Mouse (Mus musculus) CH12.LX (cell line): ENCODE results near the gene Rnase11. TPM values are rescaled to one million over a fixed set of nuclear protein-coding genes. Genes with fewer than 3 reads are reported as not detected.
A peak's percentile ranks its signal among the peaks of the same experiment; 100 is the strongest.

ENCODE experiments used
- DNase-seq: peaks from one replicate; pipeline ENCODE4 v3.0.0-alpha.2; 2013; ENCODE audit errors: extremely low read depth
- H3K27ac ChIP-seq: 2 replicates; pipeline ENCODE4 v1.5.1; 2012; ENCODE audit warnings: low read depth, mild to moderate bottlenecking, control low read depth, moderate library complexity; ENCODE audit not compliant: insufficient read depth
- H3K27me3 ChIP-seq: replicated peaks from 2 replicates; pipeline ENCODE3; 2012; ENCODE audit warnings: inconsistent platforms
- H3K36me3 ChIP-seq, 2 experiments: replicated peaks in 1 of 2; 2 replicates each; pipeline versions ENCODE3 to v1.6.1; 2012; ENCODE audit warnings: inconsistent platforms in 1 of 2, low read length in 1 of 2, mild to moderate bottlenecking in 1 of 2, mixed read lengths in 1 of 2, moderate library complexity in 1 of 2; ENCODE audit not compliant: control insufficient read depth in 1 of 2, insufficient read depth in 1 of 2
- H3K4me1 ChIP-seq, 2 experiments: 2 replicates each; pipeline ENCODE4 v1.6.1; 2012; ENCODE audit warnings: inconsistent platforms in 1 of 2, moderate library complexity in 1 of 2; ENCODE audit not compliant: insufficient read depth in 2 of 2, control insufficient read depth in 1 of 2
- H3K4me2 ChIP-seq: 2 replicates; pipeline ENCODE4 v1.6.1; 2012; ENCODE audit warnings: low read depth, mild to moderate bottlenecking, control low read depth; ENCODE audit not compliant: poor library complexity, insufficient read depth, severe bottlenecking
- H3K4me3 ChIP-seq, 3 experiments: fragments of 150-350 bp in 1 of 3; sonication (generic) in 1 of 3; replicated peaks in 1 of 3; 2 replicates each; pipeline versions ENCODE3 to v1.5.1; 2011 to 2012; ENCODE audit warnings: low read depth in 2 of 3, low read length in 2 of 3, mild to moderate bottlenecking in 2 of 3, moderate library complexity in 2 of 3, control low read depth in 1 of 3, improper control_type of control experiment in 1 of 3, inconsistent platforms in 1 of 3, mixed read lengths in 1 of 3; ENCODE audit not compliant: poor library complexity in 1 of 3
- H3K79me2 ChIP-seq: replicated peaks from 2 replicates; pipeline ENCODE4 v1.6.1; 2012; ENCODE audit warnings: mild to moderate bottlenecking, moderate library complexity; ENCODE audit not compliant: control insufficient read depth, poor library complexity, insufficient read depth, severe bottlenecking; ENCODE audit errors: extremely low read depth
- H3K9ac ChIP-seq: 2 replicates; pipeline ENCODE4 v1.6.1; 2012; ENCODE audit warnings: low read depth, mild to moderate bottlenecking, control low read depth, moderate library complexity; ENCODE audit not compliant: insufficient read depth
- H3K9me3 ChIP-seq: replicated peaks from 2 replicates; pipeline ENCODE3; 2012; ENCODE audit warnings: low read length, inconsistent platforms, mixed read lengths
- BHLHE40 ChIP-seq: IDR thresholded peaks from 2 replicates; pipeline ENCODE4 v1.6.1; 2011; ENCODE audit warnings: mild to moderate bottlenecking, low read depth, low read length, improper control_type of control experiment
- CHD1 ChIP-seq: IDR thresholded peaks from 2 replicates; pipeline ENCODE4 v1.6.1; 2012; ENCODE audit warnings: low read depth, low read length, improper control_type of control experiment, inconsistent platforms
- CHD2 ChIP-seq: IDR thresholded peaks from 2 replicates; pipeline ENCODE4 v1.6.1; 2011; ENCODE audit warnings: low read length, improper control_type of control experiment
- E2F4 ChIP-seq: IDR thresholded peaks from 2 replicates; pipeline ENCODE4 v1.6.1; 2011; ENCODE audit warnings: low read depth, low read length, improper control_type of control experiment; ENCODE audit not compliant: insufficient replicate concordance
- ELF1 ChIP-seq: IDR thresholded peaks from 2 replicates; pipeline ENCODE4 v1.6.1; 2014; ENCODE audit warnings: low read depth, mild to moderate bottlenecking, inconsistent platforms, low read length, improper control_type of control experiment
- EP300 ChIP-seq: IDR thresholded peaks from 2 replicates; pipeline ENCODE4 v1.6.1; 2011; ENCODE audit warnings: low read length, improper control_type of control experiment
- ETS1 ChIP-seq: conservative IDR thresholded peaks from 2 replicates; pipeline ENCODE4 v1.6.1; 2012; ENCODE audit warnings: low read depth, mild to moderate bottlenecking, inconsistent platforms, low read length, improper control_type of control experiment, moderate library complexity
- IRF4 ChIP-seq: IDR thresholded peaks from 2 replicates; pipeline ENCODE4 v1.6.1; 2014; ENCODE audit warnings: low read depth, mild to moderate bottlenecking, inconsistent platforms, low read length, improper control_type of control experiment
- JUND ChIP-seq: conservative IDR thresholded peaks from 2 replicates; pipeline ENCODE4 v1.6.1; 2011; ENCODE audit warnings: low read depth, low read length, improper control_type of control experiment
- MAX ChIP-seq: IDR thresholded peaks from 2 replicates; pipeline ENCODE4 v1.6.1; 2011; ENCODE audit warnings: low read length, improper control_type of control experiment
- MAZ ChIP-seq: IDR thresholded peaks from 2 replicates; pipeline ENCODE4 v1.6.1; 2012; ENCODE audit warnings: low read depth, mild to moderate bottlenecking, inconsistent platforms, low read length, improper control_type of control experiment, moderate library complexity
- MXI1 ChIP-seq: IDR thresholded peaks from 2 replicates; pipeline ENCODE4 v1.6.1; 2011; ENCODE audit warnings: mild to moderate bottlenecking, low read depth, low read length, improper control_type of control experiment
- MYC ChIP-seq: IDR thresholded peaks from 2 replicates; pipeline ENCODE4 v1.6.1; 2011; ENCODE audit warnings: low read depth, mild to moderate bottlenecking, improper control_type of control experiment, low read length
- NRF1 ChIP-seq: IDR thresholded peaks from 2 replicates; pipeline ENCODE4 v1.6.1; 2014; ENCODE audit warnings: low read depth, mild to moderate bottlenecking, inconsistent platforms, low read length, improper control_type of control experiment, moderate library complexity
- PAX5 ChIP-seq: IDR thresholded peaks from 2 replicates; pipeline ENCODE4 v1.6.1; 2012; ENCODE audit warnings: low read length, inconsistent platforms, mixed read lengths
- RAD21 ChIP-seq: IDR thresholded peaks from 2 replicates; pipeline ENCODE4 v1.6.1; 2011; ENCODE audit warnings: low read depth, mild to moderate bottlenecking, low read length, improper control_type of control experiment, moderate library complexity
- RCOR1 ChIP-seq: conservative IDR thresholded peaks from 2 replicates; pipeline ENCODE4 v1.6.1; 2012; ENCODE audit warnings: low read depth, mild to moderate bottlenecking, inconsistent platforms, low read length, improper control_type of control experiment
- SIN3A ChIP-seq: IDR thresholded peaks from 2 replicates; pipeline ENCODE4 v1.6.1; 2012; ENCODE audit warnings: low read length, improper control_type of control experiment, inconsistent platforms
- SMC3 ChIP-seq: IDR thresholded peaks from 2 replicates; pipeline ENCODE4 v1.6.1; 2011; ENCODE audit warnings: low read depth, low read length, improper control_type of control experiment
- TBP ChIP-seq: conservative IDR thresholded peaks from 2 replicates; pipeline ENCODE4 v1.6.1; 2011; ENCODE audit warnings: low read depth, low read length, improper control_type of control experiment
- USF1 ChIP-seq: IDR thresholded peaks from 2 replicates; pipeline ENCODE4 v1.6.1; 2014; ENCODE audit warnings: low read depth, mild to moderate bottlenecking, inconsistent platforms, low read length, improper control_type of control experiment
- ZC3H11A ChIP-seq: IDR thresholded peaks from 2 replicates; pipeline ENCODE4 v1.6.1; 2012; ENCODE audit warnings: low read depth, mild to moderate bottlenecking, inconsistent platforms, low read length, improper control_type of control experiment
- ZNF384 ChIP-seq: IDR thresholded peaks from 2 replicates; pipeline ENCODE4 v1.6.1; 2012; ENCODE audit warnings: low read depth, low read length, improper control_type of control experiment, inconsistent platforms
- dilution Hi-C: fragments of 300-500 bp; cut with MboI; formaldehyde crosslinking; loops from 2 replicates; pipeline ENCODE4 v1.14.3; 2020; ENCODE audit warnings: low sequenced_read_pairs; ENCODE audit not compliant: extremely low pct_unique_long_range_greater_than_20kb, extremely low pct_ligation_motif_present
- in situ Hi-C: fragments of 300-500 bp; cut with MboI; formaldehyde crosslinking; loops from 3 replicates; pipeline ENCODE4 v1.14.3; 2019; ENCODE audit warnings: low sequenced_read_pairs, low pct_ligation_motif_present, low pct_unique_long_range_greater_than_20kb, mixed read lengths
- polyA plus RNA-seq: library from polyadenylated mRNA; unstranded; fragments of >175 nt; gene quantifications from 2 replicates; pipeline ENCODE4 v1.2.1, GENCODE M21; 2012; ENCODE audit warnings: low read depth; ENCODE audit not compliant: insufficient read length
- total RNA-seq, 2 experiments: library from RNA; depleted of rRNA; stranded (reverse); fragments of 300-350 nt in 1 of 2; fragments of >200 nt in 1 of 2; gene quantifications; 2 replicates each; pipeline ENCODE4 v1.2.3; 2012 to 2014

The Rnase11 gene
- total and polyA plus RNA-seq, 3 experiments, result not detected

DNA sequence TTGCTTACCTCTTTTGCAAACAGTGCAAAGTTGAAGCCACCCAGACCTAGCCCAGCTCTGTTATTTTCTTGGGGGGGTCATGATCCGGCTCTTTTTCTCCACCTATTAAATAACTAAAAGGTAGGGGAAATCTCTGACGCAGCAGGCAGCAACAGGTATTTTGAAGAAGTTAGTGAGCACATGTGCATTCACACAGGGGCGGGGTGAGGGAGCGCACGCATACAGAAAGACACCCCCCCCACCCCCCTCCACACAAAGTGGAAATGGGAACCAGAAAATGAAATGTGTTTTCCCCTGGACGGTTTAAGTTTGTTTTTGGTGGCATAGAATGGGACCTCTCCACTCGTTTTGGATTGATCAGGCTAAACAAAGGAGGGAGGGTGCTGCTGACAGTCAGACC lies 33.8 kb upstream of the Rnase11 start:
- Histone ChIP-seq H3K4me3 (peak overlapping the region; percentile 52 to 71 (median 68)), H3K79me2 (no peaks in the 10 kb centered on the region), H3K4me2 (peak overlapping the region; percentile 67), H3K27me3 (peaks cover 5% of the 10 kb centered on the region), H3K36me3 (no peaks in the 10 kb centered on the region), H3K9ac (peak overlapping the region; percentile 23; the same call in 1 of the 2 replicates), H3K9me3 (no peaks in the 10 kb centered on the region), H3K4me1 (peaks cover 4 to 35% of the 10 kb centered on the region in 2 experiments; a peak in 3 of 4 replicates), H3K27ac (no peak overlapping the region)
- DNase-seq, result peak; percentile 31
- TF ChIP-seq BHLHE40 (peak; percentile 39; the same call in 1 of the 2 replicates), RCOR1 (no peak), RAD21 (no peak), PAX5 (no peak), E2F4 (no peak), SMC3 (no peak), JUND (no peak), SIN3A (peak; percentile 83), MAX (peak; percentile 68), CHD1 (0 out of 2 replicates have a peak, but pooled peaks have one; percentile 29), TBP (no peak), CHD2 (no peak), MAZ (0 out of 2 replicates have a peak, but pooled peaks have one; percentile 69), MXI1 (peak; percentile 91), ELF1 (0 out of 2 replicates have a peak, but pooled peaks have one; percentile 1), USF1 (no peak), ZC3H11A (no peak), ZNF384 (no peak), ETS1 (0 out of 2 replicates have a peak, but pooled peaks have one; percentile 31), NRF1 (peak; percentile 46), EP300 (no peak), MYC (peak; percentile 73), IRF4 (no peak)
- dilution Hi-C loops, result no loop called here
- in situ Hi-C loops, result no loop called here
